In the genomic region with DNA sequence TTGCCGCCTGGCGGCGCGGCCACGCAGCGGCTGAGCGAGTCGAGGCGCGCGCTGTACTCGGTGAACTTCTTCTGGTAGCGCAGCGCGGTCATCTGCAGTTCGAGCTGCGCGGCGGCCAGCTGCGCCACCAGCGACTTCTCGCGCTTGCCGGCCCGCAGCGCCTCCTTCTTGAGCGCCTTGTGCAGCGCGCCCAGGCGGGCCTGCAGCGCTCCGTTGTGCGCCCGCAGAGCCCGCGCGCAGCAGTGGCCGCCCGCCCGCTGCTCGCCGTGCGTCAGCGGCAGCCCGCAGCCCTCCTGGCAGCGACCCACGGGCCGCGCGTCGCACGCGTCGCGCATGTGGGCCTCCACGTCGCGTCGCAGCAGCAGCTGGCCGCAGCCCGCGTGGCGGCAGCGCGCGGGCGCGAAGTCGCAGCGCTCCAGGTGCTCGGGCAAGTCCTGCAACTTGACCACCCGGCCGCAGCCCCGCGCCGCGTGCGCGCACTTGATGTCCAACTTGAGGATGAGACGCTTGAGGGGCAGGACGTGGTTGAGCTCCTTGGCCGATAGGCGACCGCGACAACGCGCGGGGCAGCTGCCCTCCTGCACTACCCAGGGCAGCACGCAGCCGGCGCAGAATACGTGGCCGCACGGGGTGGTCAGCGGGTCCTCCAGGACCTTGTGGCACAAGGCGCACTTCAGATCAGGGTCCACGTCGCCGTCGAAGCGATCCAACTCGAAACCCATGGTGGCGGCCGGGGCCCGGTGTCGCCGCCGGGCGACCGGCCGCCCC, we compare ENCODE assay signal across 8 mouse cellular contexts. TPM values are rescaled to one million over a fixed set of nuclear protein-coding genes. Genes with fewer than 3 reads are reported as not detected.
A peak's percentile ranks its signal among the peaks of the same experiment; 100 is the strongest.
DNase-seq lines count a peak whose midpoint lies in the region; ATAC-seq and TF ChIP-seq lines count a peak whose summit lies in the region.

A gene (minus strand): TSS at position 731 of the 768 bp plus-strand sequence.

- peak; percentile 77 for ATAC-seq in forebrain, embryonic 12.5 days (ENCODE audit: low FRiP score)
- ATAC-seq in heart, embryonic 16.5 days (replicated peaks; ENCODE audit: extremely low read depth, insufficient read depth, low FRiP score): peak; percentile 60

- H3K36me3 ChIP-seq in forebrain, embryonic 12.5 days (replicated peaks): no peaks in the 10 kb centered on the region
- no peaks in the 10 kb centered on the region for H3K36me3 ChIP-seq in heart, embryonic 16.5 days (ENCODE audit: control insufficient read depth, insufficient read depth)
- H3K36me3 ChIP-seq in thymus, adult 2 months (ENCODE audit: control insufficient read depth, insufficient read depth, low read length): no peaks in the 10 kb centered on the region

- no peaks in the 10 kb centered on the region for H3K9me3 ChIP-seq in forebrain, embryonic 12.5 days
- no peaks in the 10 kb centered on the region for H3K9me3 ChIP-seq in heart, embryonic 16.5 days (replicated peaks; ENCODE audit: control insufficient read depth, low read length)

- H3K27me3 ChIP-seq in forebrain, embryonic 12.5 days: peaks cover 52% of the 10 kb centered on the region
- no peaks in the 10 kb centered on the region for H3K27me3 ChIP-seq in heart, embryonic 16.5 days (ENCODE audit: control insufficient read depth, insufficient read depth, low read length)
- H3K27me3 ChIP-seq in thymus, adult 2 months (ENCODE audit: control insufficient read depth, insufficient read depth, low read length): no peaks in the 10 kb centered on the region

- peaks cover 34% of the 10 kb centered on the region for H3K4me1 ChIP-seq in forebrain, embryonic 12.5 days
- peaks cover 19% of the 10 kb centered on the region for H3K4me1 ChIP-seq in heart, embryonic 16.5 days (ENCODE audit: control insufficient read depth, insufficient read depth, low read length)
- H3K4me1 ChIP-seq in lung, adult 2 months (ENCODE audit: control insufficient read depth, insufficient read depth, low read length): peaks cover 5% of the 10 kb centered on the region; the same call in 1 of the 2 replicates
- no peaks in the 10 kb centered on the region for H3K4me1 ChIP-seq in thymus, adult 2 months (replicated peaks; ENCODE audit: control insufficient read depth, insufficient read depth, low read length)

- H3K4me3 ChIP-seq in forebrain, embryonic 12.5 days (replicated peaks): peak within 1 kb of the TSS; percentile 62
- peak within 1 kb of the TSS; percentile 64 for H3K4me3 ChIP-seq in heart, embryonic 16.5 days (ENCODE audit: low read length)
- peak within 1 kb of the TSS; percentile 58 for H3K4me3 ChIP-seq in lung, adult 2 months (replicated peaks; ENCODE audit: extremely low read depth, low read depth, low read length)
- no peak within 1 kb of the TSS for H3K4me3 ChIP-seq in thymus, adult 2 months (ENCODE audit: control insufficient read depth, insufficient read depth, low read length)

- DNase-seq in 3134 (ENCODE audit: extremely low read depth, insufficient read length, low spot score): peak; percentile 28
- DNase-seq in adrenal gland, adult (ENCODE audit: inconsistent age in 2 of 2, low spot score in 1 of 2): peak; percentile 80 to 91
- DNase-seq in kidney, postnatal 14 days: peak; percentile 76
- DNase-seq in lung, adult 2 months: peak; percentile 65
- DNase-seq in ovary, postnatal 10 days (ENCODE audit: low spot score): peak; percentile 59
- DNase-seq in thymus, adult 2 months: no peak

- peak within 1 kb of the TSS; percentile 63; the same call in 1 of the 2 replicates for H3K27ac ChIP-seq in forebrain, embryonic 12.5 days
- H3K27ac ChIP-seq in heart, embryonic 16.5 days (ENCODE audit: low read length): peak within 1 kb of the TSS; percentile 86
- no peak within 1 kb of the TSS for H3K27ac ChIP-seq in thymus, adult 2 months (ENCODE audit: control insufficient read depth, insufficient read depth, low read length)

- H3K9ac ChIP-seq in forebrain, embryonic 12.5 days: peak within 1 kb of the TSS; percentile 63
- peak within 1 kb of the TSS; percentile 77 for H3K9ac ChIP-seq in heart, embryonic 16.5 days (ENCODE audit: low read length)

- under 1% methylated on average over 102 of the region's 111 CpGs for WGBS in forebrain, embryonic 12.5 days
- under 1% methylated on average over 111 of the region's 111 CpGs for WGBS in heart, embryonic 16.5 days
- WGBS in lung, adult 2 months: under 1% methylated on average over 110 of the region's 111 CpGs
- 3% methylated on average over 110 of the region's 111 CpGs for WGBS in thymus, adult 2 months

- no peak for TF ChIP-seq CTCF in lung, adult 2 months (IDR thresholded peaks at IDR 0.05; ENCODE audit: insufficient read depth, low read length)
- no peak for TF ChIP-seq CTCF in thymus, adult 2 months (IDR thresholded peaks at IDR 0.05; ENCODE audit: borderline replicate concordance, control insufficient read depth, extremely low read depth, insufficient read depth, low read length, poor library complexity)

- TF ChIP-seq POLR2A in lung, adult 2 months (IDR thresholded peaks at IDR 0.05; ENCODE audit: borderline replicate concordance, extremely low read depth, low read depth, low read length): no peak
- no peak for TF ChIP-seq POLR2A in thymus, adult 2 months (IDR thresholded peaks at IDR 0.05; ENCODE audit: control insufficient read depth, extremely low read depth, insufficient read depth, low read length, poor library complexity)

- H3K4me2 ChIP-seq in forebrain, embryonic 12.5 days: peak within 1 kb of the TSS; percentile 100
- peak within 1 kb of the TSS; percentile 87 for H3K4me2 ChIP-seq in heart, embryonic 16.5 days (ENCODE audit: low read depth, low read length)

RNA-seq across cellular contexts. Expression of the gene that starts here (rescaled TPM):
- 7.7 and 8.8 TPM in 2 replicates for polyA plus RNA-seq in forebrain, embryonic 12.5 days (2016; fragmentation: Nextera tagmentation; extraction: Ambion mirVana)
- 13.1 and 14.5 TPM in 2 replicates for polyA plus RNA-seq in heart, embryonic 16.5 days (2015; fragmentation: Nextera tagmentation; extraction: Ambion mirVana)
- polyA plus RNA-seq in lung, adult 2 months (2012; rRNA removed): 18.1 and 23.2 TPM in 2 replicates
- 1.8 and 2.8 TPM in 2 replicates for polyA plus RNA-seq in thymus, adult 2 months (2012; rRNA removed)
